Mouse (Mus musculus): ENCODE data around the gene Gadd45b.

- no peak for TF ChIP-seq CTCF (IDR thresholded peaks at IDR 0.05)
- no peak for TF ChIP-seq POLR2A (IDR thresholded peaks at IDR 0.05; ENCODE audit: insufficient read depth, low read depth, low read length)
Observed at GRCm38 (mm10) chr10:80880901-80881300, 49.0 kb upstream of the Gadd45b start.
